Mouse (Mus musculus): ENCODE measurements around the gene Grasp.

Gene Grasp

DNA sequence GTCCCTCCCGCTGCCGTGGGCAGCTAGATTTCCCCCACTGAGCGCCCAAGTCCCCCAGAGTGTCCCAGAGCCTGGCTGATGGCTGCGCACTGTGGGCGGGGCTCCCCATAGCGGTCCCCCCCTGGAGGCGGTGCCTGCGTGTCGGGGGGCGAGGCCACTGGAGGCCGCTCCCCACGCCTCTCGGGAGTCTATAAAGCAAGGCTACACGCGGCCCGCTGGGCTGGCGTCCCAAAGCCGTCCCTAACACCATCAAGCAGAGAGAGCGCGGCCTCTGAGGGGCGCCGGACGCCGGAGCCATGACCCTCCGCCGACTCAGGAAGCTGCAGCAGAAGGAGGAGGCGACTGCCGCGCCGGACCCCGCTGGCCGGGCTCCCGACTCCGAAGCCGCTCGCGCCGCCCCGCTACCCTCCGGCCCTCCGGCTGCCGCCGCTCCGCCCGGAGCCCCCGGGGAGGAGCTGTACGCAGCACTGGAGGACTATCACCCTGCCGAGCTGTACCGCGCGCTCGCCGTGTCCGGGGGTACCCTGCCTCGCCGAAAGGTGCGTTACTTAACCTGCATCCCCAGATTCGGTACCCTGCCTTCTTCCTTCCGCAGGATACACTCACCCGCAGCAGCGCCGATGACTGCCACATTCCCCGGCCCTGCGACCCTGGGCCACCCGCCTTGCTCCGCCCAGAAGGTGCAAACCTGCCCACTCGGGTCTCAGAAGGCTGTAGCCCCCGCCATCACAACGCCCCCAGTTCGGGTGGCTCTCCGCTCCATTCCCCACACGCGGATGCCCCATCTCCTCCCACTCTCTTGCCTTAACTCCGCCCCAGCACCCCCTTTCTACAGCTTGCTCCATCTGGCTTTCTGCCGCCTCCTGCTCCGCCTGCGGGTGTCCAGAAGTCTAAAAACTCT lies at the start of gene Grasp:
Grasp (plus strand) TSS at position 183 of the 901 bp plus-strand sequence.
- DNase-seq (ENCODE audit: low read depth, low spot score) = no peak

DNA sequence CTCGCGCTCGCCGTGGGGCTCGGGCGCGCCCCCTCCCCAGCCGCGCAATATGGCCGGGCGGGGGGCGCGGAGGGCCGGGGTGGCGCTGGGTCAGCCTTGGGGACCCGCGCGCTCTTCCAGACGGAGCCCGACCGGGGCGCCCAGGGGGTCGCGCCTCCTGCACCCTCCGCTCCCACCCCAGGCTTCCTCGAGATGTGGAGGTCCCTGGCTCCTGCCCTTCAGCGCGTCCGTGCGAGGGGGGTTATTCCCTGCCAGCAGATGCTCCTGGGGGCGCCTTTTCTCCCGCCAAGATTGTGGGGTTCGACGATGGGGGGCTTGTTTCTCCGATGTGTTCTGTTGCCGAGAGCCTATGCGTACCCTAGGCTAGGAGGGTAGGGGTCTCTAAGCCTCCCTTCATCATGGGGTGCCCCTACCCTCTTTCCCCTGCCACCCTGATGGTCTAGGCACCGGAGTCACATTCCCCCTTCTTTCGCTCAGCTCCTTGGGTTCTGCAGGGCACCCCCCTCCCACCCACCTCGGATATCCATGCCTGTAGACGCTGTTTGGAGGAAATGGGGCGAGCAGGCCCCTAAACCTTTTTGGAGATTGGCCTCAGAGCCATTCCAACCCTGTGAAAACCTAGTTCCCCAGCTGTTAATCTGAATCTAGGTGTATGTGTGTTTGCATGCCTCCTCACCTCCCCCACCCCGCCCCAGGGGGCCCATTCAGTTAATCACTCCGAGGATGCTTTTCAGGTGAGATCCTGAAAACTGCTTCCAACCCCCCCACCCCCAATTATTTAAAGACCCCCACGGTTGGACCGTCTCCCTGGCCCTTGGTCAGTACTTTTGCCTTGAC lies 49.5 kb upstream of the Grasp start:
- no peak for DNase-seq (ENCODE audit: low read depth, low spot score)

DNA sequence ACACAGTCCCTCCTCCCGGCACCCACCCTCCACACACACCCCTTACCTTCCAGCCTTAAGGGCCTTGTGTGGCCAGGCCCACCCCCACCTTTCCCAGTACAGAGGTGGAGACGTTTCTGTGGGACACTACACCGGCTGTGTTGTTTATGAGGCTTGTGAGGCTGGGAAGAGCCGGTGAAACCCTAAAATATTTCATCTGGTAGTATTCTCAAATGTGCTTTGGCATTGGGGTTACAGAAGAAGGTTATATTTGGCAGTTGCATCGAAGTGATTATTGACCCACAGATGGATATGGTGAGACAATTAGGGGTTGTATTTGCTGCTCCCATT lies 48.9 kb upstream of the Grasp start:
- no peak for DNase-seq (ENCODE audit: low read depth, low spot score)

DNA sequence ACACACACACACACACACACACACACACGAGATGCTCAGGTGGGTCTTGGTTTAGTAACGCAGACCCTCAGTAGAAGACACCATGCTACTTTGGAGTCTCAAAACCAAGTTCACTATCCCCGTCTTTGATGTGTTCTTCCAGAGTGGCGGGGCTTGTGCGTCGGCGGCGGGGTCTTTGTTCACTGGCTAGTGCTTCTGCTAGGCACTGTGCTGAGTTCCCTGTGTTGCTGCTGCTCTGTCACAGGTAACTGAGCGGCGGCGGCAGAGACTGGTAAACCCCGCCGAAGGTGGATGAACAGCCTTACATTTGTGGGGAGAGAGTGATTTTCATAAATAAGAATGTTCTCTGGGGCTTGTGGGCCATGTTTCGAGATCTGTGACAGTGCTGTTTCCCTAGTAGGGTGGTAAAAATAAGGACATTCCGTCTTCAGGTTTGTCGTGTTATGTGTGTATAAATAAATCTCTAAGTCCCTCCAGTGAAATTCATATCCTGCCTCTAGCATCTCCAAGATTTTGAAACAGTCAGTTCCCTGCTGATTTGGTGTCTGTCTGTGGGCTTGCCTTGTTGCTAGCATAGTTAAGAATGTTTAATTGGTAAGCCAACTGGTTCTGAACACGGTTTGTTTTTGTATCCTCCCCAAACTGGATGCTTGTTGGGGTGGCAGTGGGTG lies 48.2 kb upstream of the Grasp start:
- DNase-seq (ENCODE audit: low read depth, low spot score) = no peak

DNA sequence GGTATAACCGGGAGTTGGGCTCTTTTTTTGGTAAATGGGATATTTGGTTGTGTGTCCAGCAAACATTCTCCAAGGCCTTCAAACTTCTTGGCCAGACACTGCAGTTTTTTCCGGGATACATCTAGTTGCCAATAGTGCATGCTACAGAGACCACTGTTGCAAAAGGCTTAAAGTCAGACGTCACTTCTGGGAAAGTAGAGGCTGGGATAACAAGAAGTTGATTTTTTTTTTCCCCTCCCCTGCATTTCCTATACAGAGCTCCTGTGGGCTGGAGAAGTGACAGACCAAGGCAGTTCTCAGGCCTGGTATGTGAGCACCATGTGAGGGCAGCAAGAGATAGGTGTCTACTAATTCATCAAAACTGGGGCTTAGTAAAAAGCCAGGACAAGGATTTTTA lies 47.7 kb upstream of the Grasp start:
- DNase-seq (ENCODE audit: low read depth, low spot score) = no peak

DNA sequence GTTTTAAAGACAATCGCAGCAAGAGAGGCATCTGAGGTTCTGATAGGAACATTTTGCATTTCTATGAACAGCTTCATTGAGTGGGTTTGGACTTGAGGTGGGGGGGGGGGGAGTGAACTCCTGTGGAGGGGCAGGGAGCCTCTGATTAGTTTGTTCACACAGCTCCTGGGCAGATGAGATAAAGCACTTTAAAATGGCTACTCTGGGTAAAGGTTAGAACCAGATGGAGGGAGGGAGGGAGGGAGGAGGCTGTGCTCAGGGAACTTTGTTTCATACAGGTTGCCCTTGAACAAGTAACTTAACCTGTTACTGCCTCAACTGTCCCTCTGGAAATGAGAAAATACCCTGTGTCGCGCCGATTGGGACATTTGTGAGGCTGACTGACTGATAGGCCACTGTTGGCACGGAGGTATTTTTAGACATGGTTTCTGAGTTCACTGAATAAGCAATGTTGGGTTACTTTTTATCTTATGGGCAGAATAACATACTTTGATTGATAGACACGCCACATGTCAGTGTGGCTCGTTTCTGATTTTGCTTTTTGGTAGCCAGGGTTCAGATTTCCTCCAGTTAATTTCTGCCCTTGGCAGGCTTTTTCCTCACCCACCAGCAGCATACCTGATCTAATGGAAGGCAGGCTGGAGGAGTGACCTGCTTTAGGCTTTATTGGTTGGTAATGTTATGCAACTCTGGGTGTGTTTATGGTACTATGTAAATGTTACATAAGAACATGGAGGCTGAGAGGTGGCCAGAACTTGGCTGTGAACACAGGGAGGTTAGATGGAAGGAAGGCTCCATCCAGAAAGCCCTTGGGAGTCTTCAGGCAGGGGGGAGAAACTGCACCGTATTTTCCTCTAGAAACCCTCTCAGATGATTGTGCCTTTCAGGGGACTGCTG lies 46.9 kb upstream of the Grasp start:
- no peak for DNase-seq (ENCODE audit: low read depth, low spot score)

DNA sequence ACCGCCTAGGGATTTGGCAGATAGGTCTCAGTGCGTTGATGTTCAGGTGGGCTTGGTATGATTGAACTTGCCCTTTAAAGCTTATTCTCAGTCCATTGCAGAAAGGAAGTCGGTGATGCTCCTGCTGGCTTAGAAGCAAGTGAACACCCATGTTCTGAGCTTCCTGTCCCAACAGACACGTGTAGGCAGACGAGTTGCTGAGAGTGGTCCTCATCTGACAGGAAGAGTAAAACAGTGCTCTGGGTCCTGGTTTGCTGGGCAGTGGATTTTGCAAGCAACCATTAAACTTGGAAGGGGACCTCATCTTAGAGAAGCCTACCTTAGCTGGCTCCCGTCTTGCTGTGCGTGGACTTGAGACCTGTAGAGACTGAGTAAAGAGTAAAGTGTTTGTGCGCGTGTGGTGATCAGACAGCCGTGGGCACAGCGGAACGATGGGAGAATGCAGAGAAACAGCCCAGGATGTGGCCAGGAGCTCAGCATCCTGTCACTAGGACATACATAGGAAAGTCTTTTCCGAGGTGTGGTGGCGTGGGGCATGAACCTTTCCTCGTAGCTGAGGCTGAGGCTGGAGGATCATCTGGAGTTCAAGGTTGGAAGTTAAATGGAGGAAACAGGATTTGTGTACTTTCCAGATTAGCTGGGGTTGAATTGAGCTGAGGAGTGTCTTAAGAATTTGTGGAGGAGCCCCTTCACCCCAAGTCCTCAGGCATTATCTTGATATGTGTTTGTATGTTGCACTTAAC lies 43.5 kb upstream of the Grasp start:
- no peak for DNase-seq (ENCODE audit: low read depth, low spot score)

DNA sequence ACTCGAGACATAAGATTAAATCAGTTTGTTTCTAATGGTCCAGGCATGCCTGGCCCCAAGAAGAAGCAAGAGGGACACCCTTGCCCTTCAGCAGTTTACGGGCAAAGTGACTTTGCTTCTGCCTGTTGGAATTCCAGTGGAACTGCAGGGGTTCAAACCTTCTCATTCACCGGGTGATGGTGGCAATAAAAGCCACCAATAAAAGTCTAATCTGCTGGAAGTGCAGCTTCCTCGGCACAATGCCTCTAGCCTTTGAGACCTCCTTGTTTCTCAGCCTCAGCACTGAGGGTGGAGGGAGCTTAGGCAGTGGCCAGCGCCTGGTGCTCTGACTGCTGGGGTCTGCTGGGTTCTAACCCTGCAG lies 42.9 kb upstream of the Grasp start:
- no peak for DNase-seq (ENCODE audit: low read depth, low spot score)

DNA sequence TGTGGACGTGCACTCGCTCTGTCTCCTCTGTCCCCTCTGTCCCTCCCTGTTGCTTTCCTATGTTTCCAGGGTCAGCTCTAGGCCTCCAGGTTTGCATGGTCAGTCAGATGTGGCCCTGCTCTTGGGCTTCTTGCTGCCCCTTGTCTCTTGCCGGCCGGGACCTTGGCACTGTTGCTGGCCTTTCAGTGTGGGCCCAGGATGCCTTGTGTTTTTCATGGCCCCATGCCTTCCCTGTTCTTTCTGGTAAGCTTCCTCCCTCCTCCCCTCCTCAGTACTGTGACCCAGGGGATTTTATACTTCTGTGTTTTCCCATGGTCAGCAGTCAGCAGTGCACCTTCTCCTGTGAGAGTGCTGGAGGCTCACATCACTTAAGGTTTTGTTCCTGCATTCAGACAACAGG lies 42.5 kb upstream of the Grasp start:
- DNase-seq (ENCODE audit: low read depth, low spot score) = no peak

DNA sequence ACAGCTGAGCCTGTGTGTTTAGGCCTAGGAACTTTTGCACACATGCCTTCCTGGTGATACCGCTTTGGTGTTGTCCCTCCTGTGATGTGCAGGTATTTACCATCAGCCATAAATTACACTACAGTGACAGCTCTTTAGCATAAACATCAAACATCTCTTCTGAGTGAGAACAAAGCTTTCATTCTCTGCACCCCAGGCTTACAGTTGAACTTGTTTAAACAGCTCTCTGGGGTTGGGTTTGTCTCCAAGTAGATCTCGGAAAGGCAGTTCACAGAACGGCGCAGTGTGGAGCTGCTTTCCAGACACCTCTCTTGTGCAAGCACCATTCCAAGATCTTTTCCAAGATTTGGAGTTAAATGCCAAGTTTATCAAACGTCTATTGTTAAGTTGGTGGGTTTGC lies 41.3 kb upstream of the Grasp start:
- DNase-seq (ENCODE audit: low read depth, low spot score) = no peak

DNA sequence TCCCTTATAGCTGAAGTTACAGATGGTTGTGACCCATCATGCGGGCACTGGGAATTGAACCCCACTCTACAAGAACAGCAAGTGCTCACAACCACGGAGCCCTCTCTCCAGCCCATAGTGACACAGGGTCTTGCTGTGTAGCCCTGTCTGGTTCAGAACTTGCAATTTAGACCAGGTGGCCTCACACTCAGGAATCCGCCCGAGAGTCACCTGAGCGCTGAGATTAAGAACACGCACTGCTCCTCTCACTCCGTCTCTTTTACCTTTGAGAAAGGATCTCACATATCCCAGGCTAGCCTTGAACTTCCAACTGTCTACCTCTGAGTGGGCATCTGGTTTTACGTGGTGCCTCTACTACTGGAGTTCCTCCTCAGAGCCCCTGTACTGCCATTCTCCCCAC lies 39.7 kb upstream of the Grasp start:
- DNase-seq (ENCODE audit: low read depth, low spot score) = no peak

DNA sequence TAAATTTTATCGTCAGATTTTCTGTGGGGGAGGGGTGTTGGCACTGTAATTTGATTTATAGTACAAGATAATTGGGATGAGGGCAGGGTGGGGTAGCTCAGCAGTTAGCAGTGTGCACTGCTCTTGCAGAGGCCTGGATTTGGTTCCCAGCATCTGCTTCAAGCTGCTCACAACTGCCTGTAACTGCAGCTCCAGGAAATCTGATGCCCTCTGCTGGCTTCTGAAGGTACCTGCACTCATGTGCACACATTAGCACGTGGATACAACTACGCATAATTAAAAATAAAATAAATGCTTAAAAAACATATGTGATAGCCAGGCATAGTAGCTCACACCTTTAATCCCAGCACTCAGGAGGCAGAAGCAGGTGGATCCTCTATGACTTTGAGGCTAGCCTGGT lies 38.4 kb upstream of the Grasp start:
- no peak for DNase-seq (ENCODE audit: low read depth, low spot score)

DNA sequence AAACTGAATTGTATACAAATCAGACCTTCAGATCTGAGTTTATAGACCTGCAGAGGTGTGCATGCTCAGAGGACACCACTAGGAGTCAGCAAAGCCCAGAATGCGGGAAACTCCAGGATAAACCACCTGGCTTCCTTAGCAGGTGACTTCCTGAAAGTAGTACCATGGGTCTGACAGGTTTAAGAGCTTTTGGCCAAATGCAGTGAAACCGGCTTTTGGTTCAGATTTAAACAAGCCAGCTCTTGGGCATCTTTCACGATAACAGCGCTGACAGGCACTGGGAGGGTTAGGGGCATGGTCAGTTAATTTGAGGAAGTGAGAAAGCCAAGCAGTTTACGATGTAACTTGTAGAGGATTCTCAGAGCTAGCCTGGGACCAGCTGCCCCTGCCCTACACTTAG lies 36.1 kb upstream of the Grasp start:
- no peak for DNase-seq (ENCODE audit: low read depth, low spot score)

DNA sequence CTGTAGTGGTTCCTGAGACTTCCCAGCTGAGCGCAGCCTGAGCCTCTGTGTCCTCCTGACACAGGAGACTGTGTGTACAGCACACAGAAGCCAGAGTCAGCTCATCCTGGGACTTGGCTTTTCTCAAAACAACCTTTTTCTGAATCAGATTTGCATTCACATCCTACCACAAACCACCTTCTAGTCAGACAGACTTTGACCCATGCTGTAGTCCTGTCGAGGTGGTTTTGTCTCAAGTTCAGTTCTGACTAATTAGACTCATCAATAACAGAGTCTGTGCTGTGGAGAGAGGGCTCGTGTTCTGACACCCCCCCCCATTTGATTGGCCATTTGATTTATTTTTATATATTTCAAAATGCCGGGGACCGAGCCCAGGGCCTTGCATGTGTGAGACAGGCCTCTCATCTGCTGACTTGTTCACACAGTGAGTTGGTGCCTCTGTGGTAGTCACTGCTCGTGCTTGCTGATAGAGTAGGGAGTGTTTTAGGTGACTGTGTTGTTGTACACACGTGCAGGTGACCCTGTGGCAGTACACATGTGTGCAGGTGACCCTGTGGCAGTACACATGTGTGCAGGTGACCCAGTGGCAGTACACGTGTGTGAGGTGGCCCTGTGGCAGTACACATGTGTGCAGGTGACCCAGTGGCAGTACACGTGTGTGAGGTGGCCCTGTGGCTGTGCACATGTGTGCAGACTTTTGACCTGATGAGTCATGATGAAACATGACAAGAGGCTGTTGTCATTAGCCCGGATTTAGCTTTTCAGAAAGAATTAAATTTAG lies 33.8 kb upstream of the Grasp start:
- DNase-seq (ENCODE audit: low read depth, low spot score) = no peak

DNA sequence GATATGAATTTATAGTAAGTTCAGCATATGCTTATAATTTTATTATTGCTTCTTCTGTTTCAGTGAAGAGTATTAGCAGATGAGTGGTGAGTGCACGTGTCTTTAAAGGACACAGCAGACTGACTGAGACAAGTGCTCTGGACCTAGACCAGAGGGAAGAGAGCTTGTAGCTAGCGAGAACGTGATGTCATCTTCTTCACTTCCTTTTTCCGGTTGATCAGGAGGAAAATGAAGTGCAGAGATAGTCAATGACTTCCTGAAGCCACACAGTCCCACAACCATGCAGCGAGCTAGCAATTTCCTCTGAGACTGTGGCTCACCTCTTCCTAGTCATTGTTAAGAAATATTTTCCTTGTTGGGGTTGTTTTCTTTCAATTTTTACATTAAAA lies 33.2 kb upstream of the Grasp start:
- DNase-seq (ENCODE audit: low read depth, low spot score) = no peak

DNA sequence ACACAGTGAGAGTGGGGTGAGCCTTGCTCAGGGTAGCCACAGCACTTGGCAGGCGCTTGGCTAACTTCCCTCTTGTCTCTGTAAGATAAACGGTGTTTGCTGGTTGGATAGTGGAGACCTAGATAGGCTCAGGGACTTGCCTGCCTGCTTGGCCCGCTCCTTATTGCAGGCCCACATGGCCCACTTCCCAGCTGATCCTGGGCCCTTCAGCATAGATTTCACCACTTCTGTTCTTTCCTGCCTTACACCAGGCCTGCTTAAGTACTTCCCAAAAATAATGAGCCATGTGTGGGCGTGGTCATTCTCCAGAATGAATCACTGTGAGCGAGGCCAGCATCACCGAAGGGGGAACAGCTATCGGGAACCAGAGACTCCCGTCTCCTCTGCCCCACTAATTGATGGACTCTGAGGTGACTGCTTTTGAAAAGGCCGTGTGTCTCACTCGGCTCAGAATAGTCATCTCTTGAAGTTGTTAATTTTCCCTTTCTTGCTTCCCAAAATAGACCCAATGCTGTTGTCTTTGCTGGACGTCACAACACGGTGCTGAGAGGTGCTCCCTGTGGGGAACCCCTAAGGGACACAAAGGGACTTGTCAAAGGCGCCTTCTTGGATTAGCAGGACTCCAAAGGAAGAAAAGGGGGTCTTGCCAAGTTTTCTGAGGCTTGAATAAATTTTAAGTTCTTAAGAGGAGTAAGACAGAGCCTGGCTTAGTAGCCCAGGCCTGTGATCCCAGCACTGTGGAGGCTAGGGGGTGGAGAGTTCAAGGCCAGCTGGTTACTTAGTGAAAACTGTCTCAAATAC lies 32.3 kb upstream of the Grasp start:
- DNase-seq (ENCODE audit: low read depth, low spot score) = no peak

DNA sequence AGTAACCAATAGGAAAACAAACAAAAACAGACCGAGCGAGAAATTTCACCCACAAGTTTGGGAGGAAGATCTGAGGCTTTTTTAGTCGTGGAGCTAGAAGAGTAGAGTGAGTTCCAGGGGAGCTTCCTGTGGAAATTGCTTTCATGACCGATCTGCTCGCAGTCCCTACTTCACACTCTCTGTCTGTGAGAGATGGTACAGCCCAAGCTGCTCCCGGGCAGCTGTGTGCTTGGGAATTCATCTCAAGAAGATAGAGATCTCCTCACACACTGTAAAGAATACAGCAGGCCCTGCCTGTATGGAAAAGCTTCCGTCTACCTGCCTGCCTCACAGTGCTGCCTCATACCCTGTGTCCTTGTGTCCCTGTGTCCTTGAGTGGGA lies 31.7 kb upstream of the Grasp start:
- DNase-seq (ENCODE audit: low read depth, low spot score) = no peak

DNA sequence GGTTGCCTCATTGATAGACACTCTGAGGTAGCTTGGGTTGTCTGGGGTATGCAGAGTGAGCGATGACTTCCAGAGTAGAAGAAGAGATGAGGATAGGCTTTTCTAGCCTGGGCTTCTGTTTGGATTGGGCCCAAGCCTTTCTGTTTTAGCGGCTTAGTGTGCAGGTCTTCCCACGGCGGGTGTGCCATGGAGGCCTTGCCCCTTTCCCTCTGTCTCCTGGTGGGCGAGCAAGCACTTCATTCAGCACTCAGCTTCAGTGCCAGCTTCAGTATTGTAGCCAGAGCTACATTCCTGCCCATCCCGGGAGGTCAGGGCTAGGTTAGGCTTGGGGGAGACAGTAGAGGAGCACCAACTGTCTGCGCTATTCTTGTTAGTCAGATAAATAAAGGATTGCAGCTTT lies 31.3 kb upstream of the Grasp start:
- no peak for DNase-seq (ENCODE audit: low read depth, low spot score)

DNA sequence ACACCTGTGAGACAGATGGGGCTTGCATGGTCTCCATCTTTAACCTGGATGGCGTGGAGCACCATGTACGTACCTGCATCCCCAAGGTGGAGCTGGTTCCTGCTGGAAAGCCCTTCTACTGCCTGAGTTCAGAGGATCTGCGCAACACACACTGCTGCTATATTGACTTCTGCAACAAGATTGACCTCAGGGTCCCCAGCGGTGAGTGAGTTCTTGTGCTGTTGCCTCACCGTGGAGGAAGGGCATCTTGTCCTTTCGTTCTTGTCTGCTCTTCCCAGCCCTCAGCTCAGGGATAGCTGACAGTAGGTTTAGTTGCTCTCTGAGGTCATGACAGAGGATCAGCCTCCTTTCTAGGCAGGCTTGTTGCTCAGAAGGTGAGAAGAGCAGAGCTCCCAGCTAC lies 30.0 kb upstream of the Grasp start:
- no peak for DNase-seq (ENCODE audit: low read depth, low spot score)
